Mouse (Mus musculus): ENCODE data around the gene BC053393. TPM values are rescaled to one million over a fixed set of nuclear protein-coding genes. Genes with fewer than 3 reads are reported as not detected.

The BC053393 gene
- total RNA-seq, 2 experiments from 2014 or later, result not detected

Other genes with a start within 250 kb of the BC053393 start
- under 1 TPM; 0.16 to 0.31 TPM for gene Itk, start 182.0 kb upstream of the BC053393 start, total RNA-seq (2021)
- gene Fam71b, start 175.0 kb upstream of the BC053393 start, total RNA-seq (2021), result not detected
- gene Med7, start 134.6 kb upstream of the BC053393 start, total RNA-seq (2021), result 10 to 100 TPM; 14.7 to 15.4 TPM
- gene Havcr2, start 116.6 kb upstream of the BC053393 start, total RNA-seq (2021), result under 1 TPM; 0.28 to 0.57 TPM
- gene Gm12169, start 47.3 kb upstream of the BC053393 start, total RNA-seq (2021), result not detected
- not detected for gene Dppa1, start 57.7 kb downstream of the BC053393 start, total RNA-seq (2021)
- gene Timd2, start 135.5 kb downstream of the BC053393 start, total RNA-seq (2021), result not detected
- gene Havcr1, start 163.5 kb downstream of the BC053393 start, total RNA-seq (2021), result not detected
- 1 to 10 TPM; 1.5 to 1.6 TPM for gene Timd4, start 239.3 kb downstream of the BC053393 start, total RNA-seq (2021)